Mouse (Mus musculus) thymus, adult 2 months (tissue): Measurements from ENCODE around the gene Endou.

Experiments used
- CTCF ChIP-seq: fragments of 200-500 bp; IDR thresholded peaks from 2 replicates; pipeline ENCODE4 v1.5.1; 2012; ENCODE audit warnings: mild to moderate bottlenecking, control low read depth, low read length, moderate library complexity, borderline replicate concordance; ENCODE audit not compliant: control insufficient read depth, poor library complexity, insufficient read depth; ENCODE audit errors: extremely low read depth
- POLR2A ChIP-seq: fragments of 200-500 bp; IDR thresholded peaks from 2 replicates; pipeline ENCODE4 v1.6.1; 2012; ENCODE audit warnings: mild to moderate bottlenecking, low read length, control low read depth, moderate library complexity; ENCODE audit not compliant: control insufficient read depth, poor library complexity, insufficient read depth; ENCODE audit errors: extremely low read depth

- no peak for TF ChIP-seq POLR2A
- no peak for TF ChIP-seq CTCF
These were observed 47.0 kb downstream of the Endou start for GRCm38 (mm10) chr15:97684118-97684517.
